Mouse (Mus musculus): ENCODE measurements around the gene Tshz2.
"Not testable (repeated sequence)": the region's sequence is repeated elsewhere in the genome, so short reads cannot be mapped to it uniquely, and the experiment has no call there.

Tshz2 gene

DNA sequence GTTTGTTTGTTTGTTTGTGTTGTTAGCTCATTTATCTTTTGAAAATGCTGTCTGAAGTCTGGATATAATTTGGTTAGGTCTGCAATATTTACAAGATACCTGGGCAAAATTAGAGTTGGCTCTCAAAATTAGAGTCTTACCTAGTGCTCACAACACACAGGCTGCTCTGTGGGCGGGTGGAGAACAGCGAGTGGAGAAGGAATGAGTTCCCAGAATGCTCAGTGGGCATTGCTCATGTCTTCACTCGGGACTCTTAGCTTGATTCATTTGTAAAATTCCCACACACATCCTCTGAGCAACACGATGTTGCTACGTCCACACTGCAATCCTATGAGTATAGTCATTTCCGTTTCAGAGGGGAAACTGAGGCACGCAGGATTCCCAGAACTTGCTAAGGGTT lies 180.1 kb downstream of the Tshz2 start:
- CTCF ChIA-PET: no interaction called here

DNA sequence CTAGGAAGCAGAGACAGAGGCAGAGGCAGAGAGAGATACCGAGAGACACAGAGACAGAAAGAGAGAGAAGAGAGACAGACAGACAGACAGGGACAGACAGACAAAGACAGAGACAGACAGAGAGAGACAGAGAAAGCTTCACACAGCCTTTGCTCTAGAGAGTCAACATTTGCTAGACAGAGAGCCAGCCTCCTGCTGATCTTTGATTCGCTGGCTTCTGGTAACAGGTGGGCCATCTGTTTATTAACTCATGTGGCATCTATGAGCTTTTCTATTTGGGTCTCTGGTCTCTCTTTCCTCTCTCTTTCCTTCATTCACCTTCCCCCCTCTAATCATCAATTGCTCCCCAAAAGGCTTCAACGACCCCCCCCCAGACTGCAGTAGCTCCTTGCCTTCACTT lies 181.5 kb downstream of the Tshz2 start:
- CTCF ChIA-PET: no interaction called here

DNA sequence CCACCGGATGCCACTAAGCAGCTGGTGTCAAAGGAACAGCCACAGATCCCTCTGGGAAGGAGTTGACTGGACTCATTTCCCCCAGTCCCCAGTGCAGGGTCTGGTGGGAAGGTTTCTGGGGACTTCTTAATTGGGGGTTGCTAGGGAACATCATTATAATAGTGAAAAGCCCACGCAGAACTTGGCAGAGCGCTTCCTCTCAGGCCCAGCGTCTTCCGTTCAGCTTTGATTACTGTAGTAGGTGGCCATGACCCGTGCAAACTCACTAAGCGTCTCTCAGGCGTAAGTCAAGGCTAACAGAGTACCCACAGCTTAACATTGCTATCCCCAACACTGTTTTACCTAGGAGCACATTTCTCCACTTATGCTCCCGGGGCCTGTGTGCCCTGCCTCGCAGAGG lies 181.9 kb downstream of the Tshz2 start:
- CTCF ChIA-PET: no interaction called here

DNA sequence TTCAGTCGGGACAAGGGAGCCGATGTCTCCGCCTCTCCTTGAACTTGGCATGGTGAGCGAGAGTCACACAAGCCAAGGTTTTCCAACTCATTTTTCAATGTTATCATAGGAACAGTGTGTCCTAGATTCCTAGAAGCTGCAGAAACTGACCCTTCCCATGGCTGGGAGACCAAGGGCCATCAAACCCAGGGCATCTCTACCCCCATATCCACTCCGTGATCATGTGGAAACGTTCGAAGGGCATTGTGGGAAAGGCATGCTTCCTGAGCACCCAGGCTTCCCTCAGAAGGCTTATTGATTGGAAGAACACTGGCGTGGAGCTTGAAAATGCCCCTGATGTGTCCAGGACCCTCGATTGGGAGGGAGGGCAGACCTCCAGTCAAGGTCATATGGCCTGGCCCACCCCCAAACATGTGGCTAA lies 188.2 kb downstream of the Tshz2 start:
- CTCF ChIA-PET: no interaction called here

DNA sequence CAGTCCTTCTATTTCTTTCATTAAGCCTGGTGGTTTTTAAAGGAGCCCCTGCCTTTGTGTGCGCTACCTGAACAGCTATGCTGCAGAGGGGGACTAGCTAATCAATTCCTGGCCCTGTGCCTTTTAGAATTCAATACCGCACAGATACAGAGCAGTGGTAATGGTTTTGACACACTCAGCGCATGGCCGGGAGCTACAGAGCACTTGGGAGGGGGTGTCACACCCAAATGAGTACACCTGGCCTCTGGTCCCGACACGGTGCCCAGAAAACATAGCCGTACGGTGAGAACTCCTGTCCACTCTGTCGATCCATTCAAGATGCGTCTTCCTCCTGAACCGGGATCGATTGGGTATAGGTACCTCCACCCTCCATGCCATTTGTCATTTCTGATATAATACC lies 193.1 kb downstream of the Tshz2 start:
- CTCF ChIA-PET: no interaction called here

DNA sequence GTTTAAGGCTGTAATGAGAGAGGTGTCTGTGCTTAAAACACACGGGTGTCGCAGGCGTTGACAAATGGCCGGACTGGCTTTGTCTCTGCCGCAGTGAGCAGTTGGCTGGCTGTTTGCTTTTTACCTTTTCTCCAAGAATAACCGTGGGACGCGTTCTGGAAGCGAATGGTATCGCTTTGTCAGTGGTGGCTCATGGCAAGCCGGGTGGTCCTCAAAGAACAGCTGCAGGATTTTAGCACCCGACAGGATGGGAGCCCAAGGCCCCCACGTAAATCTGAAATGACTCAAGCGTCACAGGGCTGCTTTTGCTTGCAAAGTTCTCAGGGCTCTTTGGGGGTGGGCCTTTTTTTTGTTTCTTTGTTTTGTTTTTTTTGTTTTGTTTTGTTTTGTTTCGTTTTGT lies 193.5 kb downstream of the Tshz2 start:
- CTCF ChIA-PET: no interaction called here

DNA sequence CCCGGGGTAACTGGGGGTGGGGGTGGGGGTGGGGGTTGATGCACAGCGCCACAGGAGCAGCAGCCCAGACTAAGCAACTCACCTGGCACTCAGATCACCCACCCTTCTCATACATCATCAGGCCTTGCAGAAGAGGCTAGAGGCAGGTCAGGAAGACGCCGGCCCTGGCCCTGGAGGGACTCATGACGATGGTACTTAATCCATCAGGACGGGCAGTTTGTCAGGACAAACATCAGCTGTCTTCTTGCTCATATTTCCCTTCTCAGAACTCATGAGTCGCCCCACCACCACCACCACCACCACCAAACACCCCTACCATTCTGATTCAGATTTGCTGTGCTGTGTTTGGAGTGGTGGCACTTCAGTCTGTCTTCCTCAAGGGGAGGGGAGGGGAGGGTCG lies 194.0 kb downstream of the Tshz2 start:
- CTCF ChIA-PET: no interaction called here

DNA sequence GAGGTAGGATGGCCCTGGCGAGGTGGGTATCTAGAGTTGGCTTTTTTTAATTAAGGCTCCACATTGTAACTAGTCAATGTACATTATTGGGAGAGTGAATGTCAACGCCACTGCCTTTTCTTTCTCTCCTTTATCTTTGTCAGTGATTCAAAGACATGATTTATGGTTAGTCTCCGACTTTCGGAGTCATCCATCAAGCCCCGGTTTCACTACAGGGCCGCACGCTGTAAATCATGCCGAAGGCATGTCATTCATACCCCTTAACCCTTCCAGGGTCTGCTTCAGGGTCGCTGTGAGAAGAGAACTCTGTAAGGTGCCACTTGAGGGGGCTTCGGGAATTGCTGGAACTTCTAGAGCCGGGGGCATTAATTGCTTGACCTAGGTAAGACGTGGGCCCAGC lies 199.4 kb downstream of the Tshz2 start:
- CTCF ChIA-PET: no interaction called here

DNA sequence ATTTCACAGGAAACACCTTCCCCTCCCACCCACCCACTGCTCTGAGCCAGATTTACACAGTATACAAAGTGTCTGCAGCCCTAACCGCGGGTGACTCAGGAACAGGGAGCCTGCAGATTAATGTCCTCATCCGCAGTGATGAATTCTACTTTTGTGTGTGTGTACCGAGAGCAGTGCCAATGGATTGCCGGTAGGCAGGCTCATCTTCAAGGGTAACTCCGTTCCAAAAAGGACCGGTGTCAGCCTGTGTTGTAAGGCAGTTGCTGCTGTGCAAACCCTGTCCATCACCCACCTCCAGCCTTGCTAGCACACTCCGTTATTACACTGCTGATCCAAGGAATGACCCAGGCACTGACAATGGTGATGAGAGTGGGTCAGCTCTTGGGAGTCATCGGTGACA lies 200.8 kb downstream of the Tshz2 start:
- CTCF ChIA-PET: no interaction called here

DNA sequence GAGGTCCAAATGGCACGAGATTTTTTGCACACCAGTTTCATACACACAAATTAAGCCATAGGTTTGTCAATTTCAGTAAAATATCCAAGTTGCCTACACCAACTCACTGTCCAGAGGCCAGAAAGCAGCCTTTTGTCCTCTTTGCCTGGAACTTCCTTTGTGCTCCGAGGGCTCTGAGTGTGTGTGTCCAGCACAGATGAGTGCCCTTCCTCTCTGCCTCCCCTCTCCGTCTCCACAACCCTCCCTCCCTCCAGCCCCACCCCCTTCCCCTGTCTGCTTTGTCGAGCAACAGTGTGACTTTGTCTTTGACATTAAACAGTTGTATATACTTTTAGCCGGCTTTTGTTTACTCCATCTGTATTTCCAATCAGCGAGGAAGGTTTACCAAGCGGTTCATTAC lies 201.8 kb downstream of the Tshz2 start:
- CTCF ChIA-PET: no interaction called here

DNA sequence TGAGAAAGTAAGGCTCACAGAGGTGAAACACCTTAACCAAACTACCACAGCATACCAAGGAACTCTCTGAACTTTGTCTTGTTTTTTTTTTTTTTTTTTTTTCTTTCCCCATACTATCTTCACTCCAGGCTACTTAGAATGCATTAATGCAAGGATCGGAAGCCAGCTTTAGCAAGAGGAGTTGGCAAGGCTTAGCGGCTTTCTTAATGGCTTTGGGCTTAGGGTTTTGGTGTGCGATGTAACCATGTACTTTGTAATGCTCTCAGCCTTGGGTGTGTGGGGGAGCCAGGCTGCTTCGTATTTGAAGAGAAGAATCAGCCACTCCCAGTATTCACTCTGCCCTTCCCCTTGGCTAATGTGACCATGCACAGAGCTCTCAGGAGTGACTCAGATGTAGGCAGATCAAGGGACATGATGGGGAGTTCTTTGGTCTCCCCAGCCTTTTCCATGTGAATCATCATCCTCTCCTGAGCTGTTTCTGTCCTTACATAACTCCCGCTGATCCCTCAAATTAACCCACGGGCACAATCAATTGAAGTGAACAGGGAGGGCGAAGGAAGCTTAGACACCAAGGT lies 204.3 kb downstream of the Tshz2 start:
- CTCF ChIA-PET: no interaction called here

DNA sequence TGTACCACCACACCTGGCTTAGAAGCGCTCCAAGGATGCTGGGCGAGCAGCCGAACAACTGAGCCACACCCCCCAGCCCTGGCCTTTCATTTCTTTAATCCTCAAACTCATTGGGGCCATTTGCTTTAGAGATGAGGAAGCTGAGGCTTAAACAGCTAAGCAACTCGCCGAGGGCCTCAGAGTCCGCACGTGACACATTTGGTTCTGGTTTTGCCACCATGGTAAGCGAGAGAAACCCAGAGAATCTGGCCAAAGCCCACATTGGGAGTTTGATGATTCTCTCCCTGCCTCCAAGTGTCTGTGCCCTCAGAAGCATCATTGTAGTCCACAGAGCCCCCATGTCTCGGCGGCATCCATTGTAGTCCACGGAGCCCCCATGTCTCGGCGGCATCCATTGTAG lies 205.7 kb downstream of the Tshz2 start:
- CTCF ChIA-PET: no interaction called here

DNA sequence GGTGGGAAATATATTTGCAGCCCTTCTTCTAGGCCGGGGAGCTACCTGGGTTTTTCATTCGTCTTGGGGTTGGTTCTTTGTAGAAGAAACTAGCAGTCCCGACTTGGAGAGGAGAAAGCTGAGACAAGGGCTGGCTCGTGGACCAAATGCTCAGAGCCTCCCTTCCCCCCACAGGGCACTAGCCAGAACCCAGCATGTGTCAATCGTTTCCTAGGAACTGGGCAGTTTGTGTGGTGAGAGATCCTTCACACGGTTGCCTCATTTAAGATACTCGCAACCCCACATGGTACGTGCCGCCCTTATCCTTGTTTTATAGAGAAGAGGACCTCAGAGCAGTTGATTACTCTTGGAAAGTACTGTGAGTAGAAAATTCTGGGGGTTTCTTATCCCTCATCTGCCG lies 208.6 kb downstream of the Tshz2 start:
- CTCF ChIA-PET: no interaction called here

DNA sequence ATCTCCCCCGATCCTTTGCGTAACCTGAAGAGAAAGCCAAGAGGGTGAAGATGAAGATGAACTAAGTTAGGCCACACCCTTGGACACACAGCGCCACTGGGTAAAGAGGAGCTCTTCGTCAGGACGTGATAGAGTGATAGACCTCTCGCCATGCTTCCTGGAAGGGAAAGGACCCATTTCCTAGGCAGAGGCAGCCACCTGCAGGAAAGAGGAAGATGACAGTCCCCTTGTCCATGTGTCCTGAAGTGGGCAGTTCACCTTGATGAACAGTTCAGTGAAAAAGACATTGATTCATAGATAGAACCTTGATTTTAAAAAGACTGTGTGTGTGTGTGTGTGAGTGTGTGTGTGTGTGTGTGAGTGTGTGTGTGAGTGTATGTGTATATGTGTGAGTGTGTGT lies 209.7 kb downstream of the Tshz2 start:
- CTCF ChIA-PET: no interaction called here

DNA sequence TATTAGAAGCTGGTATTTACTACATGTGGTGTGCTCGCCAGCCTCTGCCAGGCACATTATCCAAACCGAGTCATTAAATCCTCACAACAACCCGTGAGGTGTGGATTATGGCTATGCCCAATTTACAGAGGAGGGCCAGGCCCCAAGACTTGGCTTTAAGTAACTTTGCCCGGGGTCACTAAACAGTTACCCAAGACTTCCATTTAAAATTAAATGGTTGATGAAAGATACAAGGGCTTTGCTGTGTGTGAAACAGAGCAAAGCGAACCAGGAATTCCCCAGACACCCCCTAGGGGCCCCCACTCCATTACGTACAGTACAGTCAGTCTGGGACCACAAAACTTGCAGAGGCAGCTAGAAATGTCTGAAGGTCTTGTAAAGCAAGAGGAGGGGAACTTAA lies 210.7 kb downstream of the Tshz2 start:
- CTCF ChIA-PET: no interaction called here

DNA sequence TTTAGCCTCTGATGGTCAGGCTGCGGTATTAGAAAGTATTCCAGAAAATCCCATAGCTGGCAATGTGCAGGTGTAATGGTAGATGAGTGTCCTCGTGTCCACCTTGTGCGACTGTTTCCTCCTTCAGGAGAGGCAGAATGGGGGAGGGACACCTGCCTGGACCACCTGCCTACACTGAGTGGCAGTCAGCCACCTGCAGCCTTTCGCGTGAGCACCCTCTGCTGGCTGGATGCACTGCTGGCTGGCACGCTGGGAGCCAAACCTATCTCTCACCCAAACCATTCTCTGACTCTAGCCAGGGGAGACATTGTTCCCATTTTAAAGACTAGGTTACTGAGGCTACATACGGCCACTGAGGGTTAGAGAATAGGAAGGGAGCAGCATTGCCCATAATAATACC lies 216.3 kb downstream of the Tshz2 start:
- CTCF ChIA-PET: no interaction called here

DNA sequence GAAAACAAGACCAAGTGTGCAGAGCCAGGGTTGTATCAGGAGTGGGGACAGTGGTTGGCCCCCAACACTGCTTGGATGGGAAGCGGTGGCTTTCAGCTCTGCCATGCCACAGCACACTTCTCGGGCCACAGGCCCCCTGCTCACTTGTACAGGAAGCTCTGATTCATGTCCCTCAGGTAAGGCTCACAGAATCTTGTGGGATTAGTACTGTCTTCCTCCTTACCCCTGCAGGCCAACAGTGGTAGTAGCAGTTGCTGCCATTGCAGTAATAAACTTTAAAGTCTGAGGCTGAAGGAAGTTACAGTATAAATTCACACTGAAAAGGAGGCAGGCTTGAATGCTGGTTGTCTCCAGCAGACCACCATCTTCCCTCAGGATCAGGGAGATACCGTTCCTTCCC lies 216.7 kb downstream of the Tshz2 start:
- CTCF ChIA-PET: interaction anchor here (0.5 kb wide), 1 partner anchor 131 kb away, joined by 4 read pairs; no protein-coding TSS in a partner anchor

DNA sequence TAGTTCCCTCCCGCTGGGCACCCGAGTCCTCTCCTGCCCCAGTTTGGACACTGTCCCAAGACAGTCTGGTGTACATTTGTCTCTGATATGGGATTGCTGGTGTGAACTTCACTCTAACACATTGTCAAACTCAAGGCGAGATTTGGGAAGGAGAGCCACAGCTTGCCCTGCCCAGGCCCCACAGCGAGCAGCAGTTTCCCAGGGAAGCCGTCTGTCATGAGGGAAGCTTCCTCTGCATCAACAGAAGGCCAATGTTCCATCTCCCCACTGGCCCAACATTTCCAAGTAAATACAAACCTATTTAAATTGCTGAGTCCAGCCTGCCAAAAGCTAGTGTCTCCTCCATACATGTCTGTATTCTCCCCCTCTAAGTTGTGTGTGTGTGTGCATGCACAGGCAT lies 218.8 kb downstream of the Tshz2 start:
- CTCF ChIA-PET: no interaction called here

DNA sequence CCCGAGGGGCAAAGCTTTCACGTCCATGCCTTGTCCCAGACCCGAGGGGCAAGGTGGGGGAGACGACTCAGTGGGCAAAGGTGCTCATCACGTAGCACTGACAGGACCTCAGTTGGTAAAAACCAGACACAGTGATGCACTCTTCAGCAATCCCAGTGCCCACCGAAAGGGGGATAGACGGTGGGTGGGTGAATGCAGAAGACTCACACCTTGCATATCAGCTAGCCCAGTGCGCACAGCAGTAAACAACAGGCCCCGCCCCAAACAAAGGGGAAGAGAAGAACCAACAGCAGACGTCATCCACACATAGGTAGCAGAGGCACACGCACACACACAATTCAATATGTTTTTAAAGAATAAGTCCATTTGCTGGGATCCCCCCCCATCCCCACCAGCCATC lies 221.7 kb downstream of the Tshz2 start:
- CTCF ChIA-PET: no interaction called here

DNA sequence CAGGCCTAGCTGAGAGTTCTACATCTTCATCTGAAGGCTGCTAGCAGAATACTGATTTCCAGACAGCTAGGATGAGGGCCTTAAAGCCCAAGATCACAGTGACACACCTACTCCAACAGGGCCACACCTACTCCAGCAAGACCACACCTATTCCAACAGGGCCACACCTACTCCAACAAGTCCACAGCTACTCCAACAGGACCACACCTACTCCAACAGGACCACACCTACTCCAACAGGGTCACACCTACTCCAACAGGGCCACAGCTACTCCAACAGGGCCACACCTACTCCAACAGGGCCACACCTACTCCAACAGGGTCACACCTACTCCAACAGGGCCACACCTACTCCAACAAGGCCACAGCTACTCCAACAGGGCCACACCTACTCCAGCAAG lies 224.2 kb downstream of the Tshz2 start:
- CTCF ChIA-PET: not testable (repeated sequence)

DNA sequence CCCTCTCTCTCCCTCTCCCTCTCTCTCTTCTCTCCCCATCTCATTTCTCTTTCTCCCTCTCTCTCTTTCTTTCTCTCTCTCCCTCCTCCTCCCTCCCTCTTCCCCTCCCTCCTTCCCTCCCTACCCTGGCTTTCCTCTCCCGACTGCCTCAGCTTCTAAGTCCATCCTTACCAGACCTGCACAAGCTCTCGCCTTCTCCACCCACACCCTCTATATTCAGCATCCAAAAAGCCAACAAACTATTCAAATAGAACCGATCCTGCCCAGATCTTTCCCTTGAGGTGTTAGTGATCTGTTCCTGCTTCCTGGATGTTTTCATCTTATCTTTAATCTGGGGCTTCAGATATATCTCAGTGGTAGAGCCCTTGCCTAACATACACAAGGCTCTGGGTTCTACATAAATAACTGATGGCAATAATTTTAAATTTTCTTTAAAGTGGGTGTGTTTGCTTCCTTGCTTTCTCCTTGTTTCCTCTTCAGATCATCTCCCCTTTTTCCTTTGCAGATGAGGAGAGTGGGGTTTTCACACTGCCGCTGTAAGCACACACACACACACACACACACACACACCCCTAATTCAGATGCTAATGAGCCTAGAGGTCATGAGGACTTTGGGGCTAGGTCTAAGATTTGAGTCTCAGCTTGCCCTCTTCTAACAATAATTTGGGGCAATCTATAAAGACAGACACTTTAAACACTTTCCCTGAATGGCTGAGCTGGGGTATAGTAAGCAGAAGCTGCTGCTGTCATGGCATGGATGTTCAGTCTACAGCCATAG lies 226.5 kb downstream of the Tshz2 start:
- CTCF ChIA-PET: no interaction called here

DNA sequence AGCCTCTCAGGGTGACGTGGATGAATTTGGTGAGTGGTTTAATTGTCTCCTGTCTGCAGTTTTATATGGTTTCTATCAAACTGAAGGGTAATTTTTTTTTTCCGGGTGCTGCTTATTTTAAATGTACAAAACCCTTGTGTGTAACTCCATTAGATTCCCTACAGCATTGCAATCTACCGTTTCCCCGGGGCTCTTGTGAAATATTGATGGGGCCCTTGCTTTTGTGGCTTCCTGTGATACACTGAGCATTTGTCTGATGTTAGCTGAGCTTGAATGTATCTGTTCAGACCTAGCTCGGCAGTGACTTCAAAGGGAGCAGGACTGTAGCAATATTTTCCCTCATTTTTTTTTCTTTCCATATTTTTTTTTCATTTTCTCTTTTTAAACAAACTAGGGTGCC lies 228.1 kb downstream of the Tshz2 start:
- CTCF ChIA-PET: no interaction called here

DNA sequence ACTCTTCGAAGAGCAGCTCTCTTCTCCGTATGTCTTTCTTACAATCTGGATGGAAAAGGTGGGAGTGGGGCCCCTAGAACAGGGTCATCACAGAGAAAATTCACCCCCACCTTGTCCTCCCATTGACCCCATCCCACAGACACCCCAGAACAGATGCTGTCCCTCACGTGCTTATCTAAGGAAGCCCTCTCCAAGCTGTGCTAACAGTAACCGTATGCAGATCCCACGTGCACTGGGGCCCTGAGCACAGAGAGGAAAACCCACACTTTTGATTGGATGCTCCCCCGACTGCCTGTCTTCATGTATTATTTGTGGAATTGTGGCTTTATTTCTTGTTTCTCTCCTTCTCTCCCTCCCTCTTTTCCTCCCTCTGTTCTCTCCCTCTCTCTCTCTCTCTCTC lies 229.9 kb downstream of the Tshz2 start:
- CTCF ChIA-PET: interaction anchor here (0.7 kb wide), 1 partner anchor 148 kb away, joined by 22 read pairs; no protein-coding TSS in a partner anchor

DNA sequence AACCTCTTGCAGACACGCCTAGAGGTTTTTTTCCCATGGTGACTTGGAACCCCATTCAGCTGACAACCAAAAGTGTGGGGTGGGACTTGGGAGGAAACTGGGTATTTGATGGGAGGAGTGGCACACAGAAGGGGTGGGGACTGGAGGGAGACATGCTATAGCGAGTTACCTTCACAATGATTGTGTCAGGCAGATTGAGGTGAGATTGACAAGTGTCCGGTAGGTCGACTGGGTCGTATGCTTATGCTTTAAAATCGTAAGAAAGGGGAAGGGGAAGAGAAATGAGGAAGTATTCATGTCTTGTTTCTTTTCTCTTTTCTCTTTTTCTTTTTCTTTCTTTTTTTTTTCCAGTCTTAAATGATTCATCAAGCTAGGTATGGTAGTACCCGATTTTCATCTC lies 236.7 kb downstream of the Tshz2 start:
- CTCF ChIA-PET: no interaction called here
